Mouse (Mus musculus) CH12.LX (cell line): ENCODE measurements around the gene Olfr1045. TPM values are rescaled to one million over a fixed set of nuclear protein-coding genes. Genes with fewer than 3 reads are reported as not detected.

Experiments used
- DNase-seq: peaks from one replicate; pipeline ENCODE4 v3.0.0-alpha.2; 2013; ENCODE audit errors: extremely low read depth
- H3K27ac ChIP-seq: 2 replicates; pipeline ENCODE4 v1.5.1; 2012; ENCODE audit warnings: low read depth, mild to moderate bottlenecking, control low read depth, moderate library complexity; ENCODE audit not compliant: insufficient read depth
- H3K27me3 ChIP-seq: replicated peaks from 2 replicates; pipeline ENCODE3; 2012; ENCODE audit warnings: inconsistent platforms
- H3K36me3 ChIP-seq, 2 experiments: replicated peaks in 1 of 2; 2 replicates each; pipeline versions ENCODE3 to v1.6.1; 2012; ENCODE audit warnings: inconsistent platforms in 1 of 2, low read length in 1 of 2, mild to moderate bottlenecking in 1 of 2, mixed read lengths in 1 of 2, moderate library complexity in 1 of 2; ENCODE audit not compliant: control insufficient read depth in 1 of 2, insufficient read depth in 1 of 2
- H3K4me1 ChIP-seq, 2 experiments: 2 replicates each; pipeline ENCODE4 v1.6.1; 2012; ENCODE audit warnings: inconsistent platforms in 1 of 2, moderate library complexity in 1 of 2; ENCODE audit not compliant: insufficient read depth in 2 of 2, control insufficient read depth in 1 of 2
- H3K4me2 ChIP-seq: 2 replicates; pipeline ENCODE4 v1.6.1; 2012; ENCODE audit warnings: low read depth, mild to moderate bottlenecking, control low read depth; ENCODE audit not compliant: poor library complexity, insufficient read depth, severe bottlenecking
- H3K4me3 ChIP-seq, 3 experiments: fragments of 150-350 bp in 1 of 3; sonication (generic) in 1 of 3; replicated peaks in 1 of 3; 2 replicates each; pipeline versions ENCODE3 to v1.5.1; 2011 to 2012; ENCODE audit warnings: low read depth in 2 of 3, low read length in 2 of 3, mild to moderate bottlenecking in 2 of 3, moderate library complexity in 2 of 3, control low read depth in 1 of 3, improper control_type of control experiment in 1 of 3, inconsistent platforms in 1 of 3, mixed read lengths in 1 of 3; ENCODE audit not compliant: poor library complexity in 1 of 3
- H3K79me2 ChIP-seq: replicated peaks from 2 replicates; pipeline ENCODE4 v1.6.1; 2012; ENCODE audit warnings: mild to moderate bottlenecking, moderate library complexity; ENCODE audit not compliant: control insufficient read depth, poor library complexity, insufficient read depth, severe bottlenecking; ENCODE audit errors: extremely low read depth
- H3K9ac ChIP-seq: 2 replicates; pipeline ENCODE4 v1.6.1; 2012; ENCODE audit warnings: low read depth, mild to moderate bottlenecking, control low read depth, moderate library complexity; ENCODE audit not compliant: insufficient read depth
- H3K9me3 ChIP-seq: replicated peaks from 2 replicates; pipeline ENCODE3; 2012; ENCODE audit warnings: low read length, inconsistent platforms, mixed read lengths
- BHLHE40 ChIP-seq: IDR thresholded peaks from 2 replicates; pipeline ENCODE4 v1.6.1; 2011; ENCODE audit warnings: mild to moderate bottlenecking, low read depth, low read length, improper control_type of control experiment
- E2F4 ChIP-seq: IDR thresholded peaks from 2 replicates; pipeline ENCODE4 v1.6.1; 2011; ENCODE audit warnings: low read depth, low read length, improper control_type of control experiment; ENCODE audit not compliant: insufficient replicate concordance
- GABPA ChIP-seq: IDR thresholded peaks from 2 replicates; pipeline ENCODE4 v1.6.1; 2012; ENCODE audit warnings: low read depth, low read length, improper control_type of control experiment, inconsistent platforms; ENCODE audit not compliant: insufficient replicate concordance
- HCFC1 ChIP-seq: IDR thresholded peaks from 2 replicates; pipeline ENCODE4 v1.6.1; 2012; ENCODE audit warnings: low read depth, mild to moderate bottlenecking, inconsistent platforms, low read length, improper control_type of control experiment
- IRF4 ChIP-seq: IDR thresholded peaks from 2 replicates; pipeline ENCODE4 v1.6.1; 2014; ENCODE audit warnings: low read depth, mild to moderate bottlenecking, inconsistent platforms, low read length, improper control_type of control experiment
- JUN ChIP-seq: IDR thresholded peaks from 2 replicates; pipeline ENCODE4 v1.6.1; 2011; ENCODE audit warnings: low read depth, mild to moderate bottlenecking, low read length, improper control_type of control experiment, moderate library complexity; ENCODE audit not compliant: insufficient read depth
- JUND ChIP-seq: conservative IDR thresholded peaks from 2 replicates; pipeline ENCODE4 v1.6.1; 2011; ENCODE audit warnings: low read depth, low read length, improper control_type of control experiment
- KAT2A ChIP-seq: IDR thresholded peaks from 2 replicates; pipeline ENCODE4 v1.6.1; 2012; ENCODE audit warnings: low read length, improper control_type of control experiment, inconsistent platforms; ENCODE audit not compliant: insufficient replicate concordance
- MAZ ChIP-seq: IDR thresholded peaks from 2 replicates; pipeline ENCODE4 v1.6.1; 2012; ENCODE audit warnings: low read depth, mild to moderate bottlenecking, inconsistent platforms, low read length, improper control_type of control experiment, moderate library complexity
- MXI1 ChIP-seq: IDR thresholded peaks from 2 replicates; pipeline ENCODE4 v1.6.1; 2011; ENCODE audit warnings: mild to moderate bottlenecking, low read depth, low read length, improper control_type of control experiment
- MYC ChIP-seq: IDR thresholded peaks from 2 replicates; pipeline ENCODE4 v1.6.1; 2011; ENCODE audit warnings: low read depth, mild to moderate bottlenecking, improper control_type of control experiment, low read length
- SMC3 ChIP-seq: IDR thresholded peaks from 2 replicates; pipeline ENCODE4 v1.6.1; 2011; ENCODE audit warnings: low read depth, low read length, improper control_type of control experiment
- TBP ChIP-seq: conservative IDR thresholded peaks from 2 replicates; pipeline ENCODE4 v1.6.1; 2011; ENCODE audit warnings: low read depth, low read length, improper control_type of control experiment
- UBTF ChIP-seq: IDR thresholded peaks from 2 replicates; pipeline ENCODE4 v1.6.1; 2012; ENCODE audit warnings: low read depth, mild to moderate bottlenecking, inconsistent platforms, low read length, improper control_type of control experiment, moderate library complexity
- ZKSCAN1 ChIP-seq: IDR thresholded peaks from 2 replicates; pipeline ENCODE4 v1.6.1; 2012; ENCODE audit warnings: low read depth, inconsistent platforms, low read length, improper control_type of control experiment, borderline replicate concordance
- ZNF384 ChIP-seq: IDR thresholded peaks from 2 replicates; pipeline ENCODE4 v1.6.1; 2012; ENCODE audit warnings: low read depth, low read length, improper control_type of control experiment, inconsistent platforms
- dilution Hi-C: fragments of 300-500 bp; cut with MboI; formaldehyde crosslinking; loops from 2 replicates; pipeline ENCODE4 v1.14.3; 2020; ENCODE audit warnings: low sequenced_read_pairs; ENCODE audit not compliant: extremely low pct_unique_long_range_greater_than_20kb, extremely low pct_ligation_motif_present
- in situ Hi-C: fragments of 300-500 bp; cut with MboI; formaldehyde crosslinking; loops from 3 replicates; pipeline ENCODE4 v1.14.3; 2019; ENCODE audit warnings: low sequenced_read_pairs, low pct_ligation_motif_present, low pct_unique_long_range_greater_than_20kb, mixed read lengths
- polyA plus RNA-seq: library from polyadenylated mRNA; unstranded; fragments of >175 nt; gene quantifications from 2 replicates; pipeline ENCODE4 v1.2.1, GENCODE M21; 2012; ENCODE audit warnings: low read depth; ENCODE audit not compliant: insufficient read length
- total RNA-seq, 2 experiments: library from RNA; depleted of rRNA; stranded (reverse); fragments of 300-350 nt in 1 of 2; fragments of >200 nt in 1 of 2; gene quantifications; 2 replicates each; pipeline ENCODE4 v1.2.3; 2012 to 2014

The Olfr1045 gene
- total and polyA plus RNA-seq, 3 experiments, result not detected

DNA sequence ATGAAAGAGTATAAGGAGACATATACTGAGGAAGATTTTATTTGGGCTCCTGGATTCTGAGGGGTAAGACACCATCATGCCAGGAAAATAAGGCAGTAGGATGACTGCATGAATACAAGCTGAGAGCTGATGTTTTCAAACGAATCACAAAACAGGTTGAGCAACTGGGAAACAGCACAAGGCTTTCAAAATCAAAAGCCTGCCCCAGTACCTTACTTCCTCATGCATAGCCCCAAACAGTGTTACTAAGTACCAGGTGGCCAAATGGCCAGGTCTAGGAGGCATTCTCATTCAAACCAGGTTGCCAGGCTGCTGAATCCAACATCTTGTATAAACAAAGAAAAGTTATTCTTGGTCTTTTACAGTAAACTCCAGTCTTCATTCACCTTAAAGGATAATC, 6.9 kb downstream of the Olfr1045 start:
- no peak overlapping the region for H3K4me3 ChIP-seq
- in situ Hi-C loops, result no loop called here
- H3K79me2 ChIP-seq, result no peaks in the 10 kb centered on the region
- H3K9me3 ChIP-seq, result peaks cover 24% of the 10 kb centered on the region
- no peaks in the 10 kb centered on the region for H3K4me1 ChIP-seq
- H3K9ac ChIP-seq, result no peak overlapping the region
- no peaks in the 10 kb centered on the region for H3K36me3 ChIP-seq
- dilution Hi-C loops, result no loop called here
- no peaks in the 10 kb centered on the region for H3K27me3 ChIP-seq
- TF ChIP-seq MXI1, result no peak
- TF ChIP-seq JUN, result no peak
- no peak for TF ChIP-seq MAZ
- H3K27ac ChIP-seq, result no peak overlapping the region
- H3K4me2 ChIP-seq, result no peak overlapping the region
- DNase-seq, result no peak

DNA sequence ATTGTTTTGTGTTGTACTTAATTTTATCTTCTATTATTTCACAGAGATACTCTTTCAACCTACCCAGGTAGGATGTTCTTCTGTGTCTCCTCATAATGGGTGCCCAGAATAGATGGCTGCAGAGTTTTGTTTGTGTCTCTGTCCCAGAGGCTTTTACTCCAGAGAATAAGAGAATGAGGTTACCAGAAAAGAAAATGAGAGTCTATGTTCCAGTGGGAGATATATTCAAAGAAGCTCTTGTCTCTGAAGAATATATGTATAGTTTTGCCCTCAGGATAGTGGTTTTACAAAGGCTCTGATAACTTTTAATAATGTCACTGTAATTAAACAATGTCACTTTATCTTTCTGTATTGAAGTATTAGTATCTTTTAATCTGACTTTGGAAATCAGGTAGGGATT, 17.2 kb downstream of the Olfr1045 start, which contains the start of gene Olfr52:
TSS of gene Olfr52 (minus strand) at position 101 of the 400 bp plus-strand sequence.
- no peak within 1 kb of the TSS for H3K9ac ChIP-seq
- no peaks in the 10 kb centered on the region for H3K4me1 ChIP-seq
- H3K4me3 ChIP-seq, result no peak within 1 kb of the TSS
- no peak for DNase-seq
- H3K36me3 ChIP-seq, result no peaks in the 10 kb centered on the region
- TF ChIP-seq HCFC1, result no peak
- TF ChIP-seq KAT2A, result no peak
- TF ChIP-seq ZNF384, result no peak
- no peak for TF ChIP-seq ZKSCAN1
- TF ChIP-seq MYC, result no peak
- no peak for TF ChIP-seq SMC3
- TF ChIP-seq E2F4, result no peak
- TF ChIP-seq IRF4, result no peak
- no peak for TF ChIP-seq MXI1
- TF ChIP-seq UBTF, result no peak
- TF ChIP-seq GABPA, result no peak
- TF ChIP-seq BHLHE40, result no peak
- TF ChIP-seq TBP, result no peak
- TF ChIP-seq JUND, result no peak
- TF ChIP-seq, all 38 proteins: peak for 0
- dilution Hi-C loops, result no loop called here
- Histone ChIP-seq H3K9me3 (peaks cover 25% of the 10 kb centered on the region), H3K27me3 (no peaks in the 10 kb centered on the region), H3K4me2 (no peak within 1 kb of the TSS), H3K27ac (no peak within 1 kb of the TSS), H3K79me2 (no peaks in the 10 kb centered on the region)
- in situ Hi-C loops, result no loop called here
